Mouse (Mus musculus) spleen, postnatal 14 days (tissue): ENCODE results near the gene Exoc8.

Experiments used
- DNase-seq, 2 experiments: peaks; one replicate each; pipeline ENCODE4 v3.0.0; 2021 to 2022; ENCODE audit warnings: low spot score in 2 of 2

Exoc8 gene

DNA sequence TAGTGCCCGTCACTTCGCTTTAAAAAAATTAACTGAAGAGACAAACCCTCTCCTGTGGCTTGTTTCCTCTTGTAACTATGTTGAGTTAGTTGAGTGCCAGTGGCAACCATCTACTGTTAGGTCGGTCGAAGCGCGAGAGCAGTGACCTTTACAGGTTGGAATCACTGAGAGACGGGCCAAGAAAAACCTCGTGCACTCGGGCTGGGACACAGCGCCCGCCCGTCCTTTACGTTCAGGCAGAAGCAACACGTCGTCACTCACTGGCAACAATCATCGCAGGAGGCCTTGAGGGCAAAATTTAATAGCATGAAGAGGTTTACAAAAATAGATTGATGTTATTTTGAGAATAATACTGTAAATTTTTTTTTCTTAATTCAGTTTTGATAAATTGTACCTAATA, 12.4 kb upstream of the Exoc8 start:
- no peak for DNase-seq

GRCm38 (mm10) chr8:124905482-124905881, 8.0 kb upstream of the Exoc8 start:
- no peak for DNase-seq

DNA sequence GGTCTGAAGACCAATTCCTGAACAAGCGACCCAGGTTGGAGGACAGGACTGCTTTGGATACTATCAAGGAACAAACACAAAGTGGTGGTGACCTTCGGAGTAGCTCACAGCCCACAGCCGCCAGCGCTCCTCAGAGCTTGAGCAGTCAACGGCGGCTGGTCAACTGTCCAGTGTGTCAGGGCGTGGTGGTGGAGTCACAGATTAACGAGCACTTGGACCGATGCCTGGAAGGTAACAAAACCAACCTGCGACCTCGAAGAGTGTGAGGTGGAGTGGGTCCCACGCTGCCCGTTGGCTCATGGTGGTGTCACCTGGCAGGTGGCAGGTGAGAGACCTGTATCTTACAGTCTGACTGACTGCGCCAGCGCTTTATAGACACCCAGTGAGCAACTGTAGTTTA, 5.7 kb upstream of the Exoc8 start:
- no peak for DNase-seq

DNA sequence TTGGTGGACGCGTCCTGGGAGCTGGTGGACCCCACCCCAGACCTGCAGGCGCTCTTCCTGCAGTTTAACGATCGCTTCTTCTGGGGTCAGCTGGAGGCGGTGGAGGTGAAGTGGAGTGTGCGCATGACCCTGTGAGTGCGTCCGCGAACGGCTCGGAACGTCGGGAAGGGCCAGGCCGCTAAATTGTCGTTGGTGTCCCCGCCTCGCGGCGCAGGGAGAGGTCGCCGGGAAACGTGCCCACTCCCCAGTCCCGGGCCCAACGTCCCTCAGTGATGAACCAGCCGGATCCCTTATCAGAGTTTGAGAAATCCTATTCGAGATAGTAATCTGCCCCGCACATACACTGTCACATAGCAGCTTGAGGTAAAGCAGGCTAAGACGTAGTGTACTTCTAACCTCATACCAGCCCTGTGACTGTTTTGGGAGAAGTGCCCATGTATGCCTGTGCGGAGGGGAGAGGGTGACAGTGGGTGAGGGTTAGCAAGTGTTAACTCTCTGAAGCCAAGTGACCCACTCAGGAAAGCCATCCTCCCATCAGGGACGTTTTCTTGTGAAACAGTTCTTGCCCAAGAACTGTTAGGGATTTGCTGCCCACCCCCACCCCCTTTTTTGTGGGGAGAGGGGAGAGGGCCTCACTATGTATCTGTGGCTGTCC, 873 bp upstream of the Exoc8 start:
- peak; percentile 12 to 13 for DNase-seq

GRCm38 (mm10) chr8:124896632-124897385, 696 bp downstream of the Exoc8 start:
- peak; percentile 42 to 62 for DNase-seq

DNA sequence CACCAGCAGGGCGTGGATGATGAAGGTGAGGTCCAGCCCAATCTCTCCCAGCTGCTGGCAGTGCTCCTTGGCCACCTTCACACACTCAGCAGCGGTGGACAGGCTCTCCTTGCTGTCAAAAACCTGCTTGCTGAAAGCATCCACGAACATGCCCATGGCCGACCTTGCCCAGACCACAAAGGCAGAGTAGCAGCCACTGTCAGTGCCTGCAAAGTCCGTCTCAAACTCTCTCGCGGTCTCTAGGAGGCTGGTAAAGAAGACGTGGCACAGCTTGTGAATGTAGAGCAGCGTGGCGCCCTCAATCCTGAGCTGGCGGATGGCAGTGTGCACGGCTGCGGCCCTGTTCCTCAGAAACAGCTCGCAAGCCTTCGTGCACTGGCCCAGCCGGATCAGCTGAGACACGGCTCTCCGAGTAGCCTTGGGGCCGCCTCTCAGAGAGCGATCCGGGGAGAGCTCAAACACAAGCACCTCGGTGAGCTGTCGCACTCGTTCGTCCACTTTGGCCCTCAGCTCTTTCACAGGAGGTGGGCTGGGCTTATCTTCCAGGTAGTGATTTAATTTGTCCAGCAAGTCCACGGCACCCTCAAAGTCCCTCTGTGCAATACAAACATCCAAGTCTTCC, 1.4 kb downstream of the Exoc8 start:
- DNase-seq, result no peak

DNA sequence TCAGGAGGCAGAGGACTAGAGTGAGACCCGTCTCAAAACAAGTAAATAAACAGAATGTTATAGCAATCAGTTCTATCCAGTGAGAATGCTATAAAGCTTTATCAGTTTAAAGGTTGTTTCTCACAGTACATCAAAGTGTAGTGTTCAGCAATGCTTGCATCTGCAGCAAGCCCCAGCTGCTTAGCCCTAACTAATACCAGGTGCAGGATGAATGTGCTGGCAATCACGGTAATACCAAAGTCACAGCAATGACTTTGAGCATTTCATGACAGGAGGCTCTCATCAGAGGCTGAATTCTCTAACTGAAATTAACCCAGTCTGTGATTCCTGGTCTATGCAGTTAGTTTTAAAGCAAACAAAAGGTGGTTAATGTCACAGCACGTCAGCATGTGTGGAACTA, 4.9 kb downstream of the Exoc8 start:
- DNase-seq, result no peak

DNA sequence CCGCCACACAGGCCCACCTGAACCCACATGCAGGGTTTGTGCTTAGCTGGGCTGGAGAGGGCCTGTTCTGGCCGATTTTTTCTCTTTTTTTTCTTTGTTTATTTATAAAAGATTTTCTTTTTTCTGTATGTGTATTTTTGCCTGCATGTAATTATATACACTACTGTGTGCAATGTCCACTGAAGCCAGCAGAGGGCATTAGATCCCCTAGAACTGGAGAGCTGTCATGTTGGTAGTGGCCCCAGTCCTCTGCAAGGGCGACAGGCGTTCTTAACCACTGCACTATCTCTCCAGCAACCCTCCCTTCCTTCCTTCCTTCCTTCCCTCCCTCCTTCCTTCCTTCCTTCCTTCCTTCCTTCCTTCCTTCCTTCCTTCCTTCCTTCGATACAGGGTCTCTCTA, 9.1 kb downstream of the Exoc8 start:
- no peak for DNase-seq

GRCm38 (mm10) chr8:124878946-124879526, 18.5 kb downstream of the Exoc8 start:
- DNase-seq, result no peak

GRCm38 (mm10) chr8:124878141-124878540, 19.4 kb downstream of the Exoc8 start:
- no peak for DNase-seq

DNA sequence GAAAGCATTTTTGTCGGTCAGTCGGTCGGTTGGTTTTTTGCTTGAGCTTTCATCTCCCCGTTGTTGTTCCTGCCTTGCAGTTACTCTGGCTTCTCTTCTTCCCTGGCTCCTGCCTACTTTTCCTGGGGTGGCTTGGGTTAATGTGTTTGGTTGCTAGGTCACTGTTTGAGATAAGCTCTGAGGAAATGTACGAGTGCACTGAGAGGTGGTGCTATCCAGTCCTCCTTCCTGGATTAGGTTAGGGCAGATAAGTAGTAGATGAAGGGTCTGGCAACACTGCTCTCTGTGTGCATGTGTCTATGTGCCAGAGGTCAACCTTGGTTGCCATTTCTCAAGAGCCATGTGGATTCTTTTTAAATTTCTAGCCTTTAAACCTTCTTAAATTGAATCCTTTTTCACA, 24.8 kb downstream of the Exoc8 start:
- DNase-seq, result no peak

DNA sequence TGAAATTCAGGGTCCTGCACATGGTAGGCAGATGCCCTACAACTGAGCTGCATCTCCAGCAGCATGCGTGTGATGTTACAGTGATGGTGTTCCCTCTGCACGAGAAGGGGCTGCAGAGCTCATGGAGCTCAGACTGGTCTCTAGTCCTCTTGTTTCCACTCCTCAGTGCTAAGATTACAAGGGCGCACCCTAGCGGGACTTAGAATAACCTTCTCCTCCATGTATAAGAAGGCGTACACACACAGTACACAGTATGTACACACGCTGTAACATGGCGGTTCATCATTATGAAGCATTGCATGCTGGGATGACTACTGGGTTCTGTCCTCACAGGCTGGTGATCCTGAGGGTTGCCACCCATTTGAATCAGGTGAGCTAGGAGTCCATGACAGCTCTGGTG, 25.4 kb downstream of the Exoc8 start:
- DNase-seq, result no peak

GRCm38 (mm10) chr8:124871474-124871873, 26.0 kb downstream of the Exoc8 start:
- no peak for DNase-seq

DNA sequence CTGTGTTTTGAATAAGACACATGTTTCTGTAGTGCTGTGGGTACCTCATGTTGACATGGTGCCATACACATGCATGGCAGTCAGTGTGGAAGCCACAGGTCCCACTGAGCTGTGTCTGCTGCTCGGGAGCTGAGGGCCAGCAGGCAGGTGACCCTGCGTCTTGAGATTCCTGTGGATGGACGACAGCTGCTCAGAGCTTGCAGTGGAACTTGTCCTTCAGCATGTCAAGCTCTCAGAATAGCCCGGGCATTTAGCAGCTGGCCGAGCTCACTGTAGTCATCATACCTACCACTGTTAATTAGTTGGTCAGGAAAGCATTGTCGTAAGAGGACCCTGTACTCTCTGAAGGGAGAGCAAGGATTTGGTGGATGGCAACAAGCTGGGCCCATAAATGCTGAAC, 27.8 kb downstream of the Exoc8 start:
- DNase-seq, result no peak

DNA sequence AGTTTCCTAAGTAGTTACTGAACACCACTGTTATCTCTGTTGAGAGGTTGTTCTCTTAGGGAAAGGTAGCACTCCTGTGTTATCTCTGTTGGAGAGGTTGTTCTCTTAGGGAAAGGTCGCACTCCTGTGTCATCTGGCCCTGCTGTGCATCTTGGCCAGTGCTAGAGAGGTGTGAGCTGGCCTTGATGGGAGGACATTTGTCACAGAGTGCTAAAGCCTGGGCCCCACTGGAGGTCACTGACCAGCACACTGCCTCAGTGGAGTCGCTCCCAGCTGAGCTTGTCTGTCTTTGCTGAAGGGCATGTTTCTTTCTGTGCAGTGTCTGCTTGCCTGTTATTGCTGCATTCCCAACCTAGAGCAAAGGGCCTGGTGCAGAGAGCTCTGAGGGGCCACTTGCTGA, 30.4 kb downstream of the Exoc8 start:
- DNase-seq, result no peak

- no peak for DNase-seq
Observed at GRCm38 (mm10) chr8:124866669-124867068, 30.8 kb downstream of the Exoc8 start.

DNA sequence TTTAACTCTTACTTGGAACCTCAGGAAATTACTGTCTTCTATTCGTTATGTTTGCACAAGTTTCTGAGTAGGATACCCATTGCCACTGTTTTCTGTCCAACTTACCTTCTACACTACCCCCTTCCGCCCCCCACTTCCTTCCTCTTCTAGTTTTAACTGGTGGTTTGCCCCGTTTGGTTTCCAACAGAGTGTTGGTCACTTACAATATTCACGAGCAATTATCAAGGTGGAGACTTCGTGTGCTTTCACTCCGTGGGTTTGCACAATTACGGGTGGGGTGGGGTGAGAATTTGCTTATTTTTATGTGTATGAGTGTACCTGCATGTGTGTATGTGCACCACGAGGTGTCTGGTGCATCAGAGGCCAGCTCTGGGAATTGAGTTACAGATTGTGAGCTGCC, 33.8 kb downstream of the Exoc8 start:
- no peak for DNase-seq

GRCm38 (mm10) chr8:124863163-124863677, 34.3 kb downstream of the Exoc8 start:
- DNase-seq, result no peak

DNA sequence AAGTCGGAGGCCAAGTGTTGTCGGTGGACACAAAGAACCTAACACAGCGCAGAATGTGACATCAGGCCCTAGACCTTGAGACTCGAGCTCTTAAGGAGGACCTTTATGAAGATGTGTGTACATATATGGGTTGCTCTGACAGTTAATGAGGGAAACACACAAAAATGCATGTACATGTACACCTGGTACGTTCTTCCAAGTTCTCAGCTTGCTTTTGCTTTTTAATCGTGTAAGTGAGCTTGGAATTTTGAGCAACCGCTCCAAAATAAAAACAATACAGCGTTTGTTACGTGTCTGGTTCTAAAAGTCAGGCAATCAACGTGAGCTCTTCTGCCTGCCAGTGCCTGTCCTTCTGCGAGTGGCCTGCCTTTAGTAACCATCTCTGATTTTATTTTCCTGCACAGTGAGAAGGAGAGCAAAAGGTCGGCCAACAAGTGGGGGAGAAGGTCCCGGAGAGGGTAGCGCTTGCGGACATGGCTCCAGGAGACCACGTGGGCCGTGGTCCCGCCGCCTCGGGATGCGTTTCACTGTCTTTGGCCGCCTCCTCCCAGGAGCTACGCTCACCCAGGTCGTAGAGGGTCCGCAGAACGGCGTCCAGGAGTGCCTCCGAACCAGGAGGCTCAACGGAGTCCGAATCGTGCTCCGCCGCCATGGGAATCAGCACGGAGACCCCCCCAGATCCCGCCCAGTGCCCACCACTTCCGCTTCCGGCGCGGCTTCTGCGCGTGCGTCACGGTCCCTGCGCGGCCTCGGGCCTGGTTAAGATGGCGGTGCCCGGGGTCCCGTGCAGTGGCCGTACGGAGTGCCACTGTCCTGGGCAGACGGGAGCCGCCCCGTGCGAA, 35.0 kb downstream of the Exoc8 start, which contains the start of the genes Gnpat and 2810004N23Rik:
TSS of gene Gnpat (plus strand) at position 713 of the 842 bp plus-strand sequence.
TSS of gene 2810004N23Rik (minus strand) at position 800 of the 842 bp plus-strand sequence.
- peak; percentile 80 to 87 for DNase-seq

- DNase-seq, result no peak
Observed at GRCm38 (mm10) chr8:124860188-124860587, 37.3 kb downstream of the Exoc8 start.

- peak in 1 of 2 experiments; percentile 10 for DNase-seq
Observed at GRCm38 (mm10) chr8:124859466-124859865, 38.0 kb downstream of the Exoc8 start.
